Mouse (Mus musculus): ENCODE data around the gene Trim69. TPM values are rescaled to one million over a fixed set of nuclear protein-coding genes. Genes with fewer than 3 reads are reported as not detected.

Gene Trim69
- not detected in 2 replicates for polyA plus RNA-seq (2012)

DNA sequence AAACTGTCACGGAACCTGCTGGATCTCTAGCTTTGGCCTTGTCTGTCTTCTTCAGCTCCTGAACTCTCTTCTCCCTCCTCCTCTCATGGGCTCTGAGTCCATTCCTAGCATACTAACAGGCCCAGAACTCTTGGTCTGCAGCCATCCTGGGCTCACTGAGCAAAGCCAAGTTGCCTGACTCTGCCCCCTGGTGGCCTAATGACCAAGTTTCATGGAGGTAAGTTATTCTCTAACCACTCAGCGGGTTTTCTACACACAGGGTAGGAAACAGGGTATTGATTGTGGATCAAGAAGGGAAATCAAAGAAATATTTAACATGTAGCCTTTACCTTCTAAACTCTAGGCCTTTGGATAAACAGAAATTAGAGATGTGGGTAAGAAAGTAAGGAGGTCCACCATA lies at the start of gene Trim69:
Gene Trim69, plus strand, starts transcription at position 21 of the 400 bp plus-strand sequence.
- Histone ChIP-seq H3K4me3 (replicated peaks) (no peak within 1 kb of the TSS), H3K27me3 (ENCODE audit: control insufficient read depth) (no peaks in the 10 kb centered on the region), H3K36me3 (ENCODE audit: control insufficient read depth) (no peaks in the 10 kb centered on the region), H3K9me3 (ENCODE audit: control insufficient read depth, low read length) (no peaks in the 10 kb centered on the region), H3K4me1 (ENCODE audit: control insufficient read depth) (no peaks in the 10 kb centered on the region; the same call in 1 of the 2 replicates)
- TF ChIP-seq GATA1 (IDR thresholded peaks at IDR 0.05; ENCODE audit: low read length) (no peak), TAL1 (IDR thresholded peaks at IDR 0.05; ENCODE audit: low read length) (no peak)

DNA sequence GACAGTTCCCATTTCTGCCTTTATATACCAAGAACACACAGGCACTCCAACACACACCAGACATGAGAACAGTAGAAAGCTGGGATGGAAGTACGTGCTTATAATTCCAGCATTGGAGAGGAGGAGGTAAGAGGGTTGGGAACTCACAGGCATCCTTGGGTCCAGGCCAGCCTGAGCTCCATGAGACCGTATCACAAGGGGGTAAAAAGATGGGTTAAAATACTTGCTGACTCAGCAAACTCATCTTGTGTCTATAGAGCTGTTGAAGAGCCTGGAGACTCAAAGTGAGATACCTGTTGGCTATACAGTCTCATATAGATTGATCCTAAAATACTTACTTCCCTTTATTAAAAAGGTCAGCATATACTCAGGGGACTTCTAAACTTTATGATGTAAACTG lies 43.6 kb upstream of the Trim69 start:
- no peaks in the 10 kb centered on the region for H3K9me3 ChIP-seq (ENCODE audit: control insufficient read depth, low read length)
- TF ChIP-seq TAL1 (IDR thresholded peaks at IDR 0.05; ENCODE audit: low read length): no peak
- no peak for TF ChIP-seq GATA1 (IDR thresholded peaks at IDR 0.05; ENCODE audit: low read length)
- H3K27me3 ChIP-seq (ENCODE audit: control insufficient read depth): no peaks in the 10 kb centered on the region
- peaks cover 6% of the 10 kb centered on the region for H3K36me3 ChIP-seq (ENCODE audit: control insufficient read depth)
- H3K4me1 ChIP-seq (ENCODE audit: control insufficient read depth): peaks cover 30% of the 10 kb centered on the region
- peak overlapping the region; percentile 100 for H3K4me3 ChIP-seq (replicated peaks)

DNA sequence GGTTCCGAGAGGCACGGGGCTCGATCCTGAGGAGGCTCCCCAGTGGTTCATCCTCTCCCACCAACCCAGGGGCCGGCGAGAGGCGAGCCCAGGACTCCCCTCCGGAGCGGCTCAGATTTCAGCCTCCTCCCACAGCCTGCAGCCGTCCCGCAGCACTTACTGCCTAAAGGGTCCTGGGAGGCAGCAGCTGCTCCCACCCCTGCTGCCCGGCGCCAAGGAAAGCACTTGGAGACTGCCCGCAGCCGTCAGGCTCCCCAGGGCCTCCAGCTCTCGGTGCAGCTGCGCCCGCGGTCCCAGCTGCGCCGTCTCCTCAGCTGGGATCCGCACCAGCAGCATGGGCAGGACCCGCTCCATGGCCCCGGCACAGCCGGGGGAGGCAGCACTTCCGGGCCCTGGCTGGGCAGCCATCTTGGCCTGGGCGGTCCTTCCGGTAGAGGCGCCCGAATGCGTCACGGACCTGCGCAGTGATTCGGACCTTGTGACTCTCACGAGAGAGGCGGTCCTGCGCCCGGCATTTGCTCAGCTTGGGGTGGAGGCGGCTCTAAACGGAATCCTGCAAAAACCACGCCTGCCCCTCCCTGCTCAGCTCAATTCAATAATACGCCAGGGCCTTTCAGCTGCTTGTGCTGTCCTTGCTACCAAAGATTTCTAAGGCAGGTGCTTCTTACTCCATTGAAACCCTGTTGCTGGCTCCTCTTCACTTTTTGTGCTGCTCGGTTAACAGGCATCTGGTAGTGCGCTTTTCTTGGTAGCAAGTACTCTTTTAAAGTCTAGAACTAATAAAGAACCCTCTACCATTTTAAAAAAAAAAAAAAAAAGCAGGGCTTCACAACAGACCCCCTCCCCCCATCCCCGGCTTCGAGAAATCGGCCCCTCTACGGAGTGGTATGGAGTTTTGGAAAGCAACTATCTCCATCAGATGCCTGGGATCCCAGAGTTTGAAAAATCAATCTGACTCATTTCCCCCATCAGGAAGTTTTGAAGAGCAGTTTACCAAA lies 42.2 kb upstream of the Trim69 start, which contains the start of gene Spg11:
Gene Spg11, minus strand, starts transcription at position 426 of the 998 bp plus-strand sequence.
- peak within 1 kb of the TSS; percentile 100 for H3K4me3 ChIP-seq (replicated peaks)
- no peaks in the 10 kb centered on the region for H3K27me3 ChIP-seq (ENCODE audit: control insufficient read depth)

DNA sequence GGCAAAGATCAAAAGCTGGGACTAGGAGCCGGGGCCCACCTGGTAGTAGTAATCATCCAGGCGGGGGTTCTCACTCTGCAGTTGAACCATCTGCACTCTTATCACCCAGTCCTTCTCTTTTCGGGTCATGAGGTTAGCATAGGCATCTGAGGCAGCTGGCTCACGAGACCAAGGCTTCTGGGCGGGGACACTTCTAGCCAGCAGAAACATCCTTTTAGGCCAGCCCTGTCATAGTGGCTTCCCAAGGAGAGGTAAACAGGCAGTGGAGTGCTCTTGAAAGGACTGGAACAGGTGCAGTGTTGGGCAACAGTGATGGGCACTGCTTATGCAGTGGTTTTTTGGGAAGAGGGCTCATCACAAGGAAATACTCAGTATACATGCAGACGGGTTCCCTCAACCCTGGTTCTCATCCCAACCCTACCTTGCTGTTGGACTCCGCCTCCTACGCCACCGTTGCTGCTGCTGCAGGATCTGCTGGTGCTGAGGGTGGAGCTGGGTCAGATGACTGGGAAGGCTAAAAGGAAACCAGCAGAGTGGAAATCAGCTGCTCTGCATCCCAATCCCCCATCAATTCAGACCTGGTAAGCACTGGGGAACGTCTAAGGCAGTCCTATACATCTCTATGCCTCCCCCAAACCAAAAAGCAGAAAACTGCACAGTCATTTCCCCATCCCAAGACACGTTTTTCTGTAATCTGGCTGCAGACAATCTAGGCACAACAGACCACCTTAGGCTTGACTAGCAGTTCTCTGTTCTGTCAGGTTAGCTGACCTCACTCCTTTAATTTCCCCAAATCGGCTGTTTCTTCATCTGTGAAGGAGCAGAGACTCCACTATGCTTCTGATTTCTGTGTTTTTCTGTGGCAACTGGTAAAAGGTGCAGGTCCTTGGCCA lies 34.6 kb upstream of the Trim69 start:
- TF ChIP-seq GATA1 (IDR thresholded peaks at IDR 0.05; ENCODE audit: low read length): peak; percentile 16; the same call in 1 of the 2 replicates
- TF ChIP-seq TAL1 (IDR thresholded peaks at IDR 0.05; ENCODE audit: low read length): no peak
- Histone ChIP-seq H3K27me3 (ENCODE audit: control insufficient read depth) (no peaks in the 10 kb centered on the region), H3K9me3 (ENCODE audit: control insufficient read depth, low read length) (no peaks in the 10 kb centered on the region), H3K4me1 (ENCODE audit: control insufficient read depth) (peaks cover 60% of the 10 kb centered on the region), H3K36me3 (ENCODE audit: control insufficient read depth) (no peaks in the 10 kb centered on the region), H3K4me3 (replicated peaks) (no peak overlapping the region)

More for the DNA sequence above, 42.2 kb upstream of the Trim69 start, which contains the start of gene Spg11:
- no peak for TF ChIP-seq GATA1 (IDR thresholded peaks at IDR 0.05; ENCODE audit: low read length)
- no peak for TF ChIP-seq TAL1 (IDR thresholded peaks at IDR 0.05; ENCODE audit: low read length)
- Histone ChIP-seq H3K36me3 (ENCODE audit: control insufficient read depth) (peaks cover 3% of the 10 kb centered on the region), H3K4me1 (ENCODE audit: control insufficient read depth) (peaks cover 32% of the 10 kb centered on the region), H3K9me3 (ENCODE audit: control insufficient read depth, low read length) (no peaks in the 10 kb centered on the region)

DNA sequence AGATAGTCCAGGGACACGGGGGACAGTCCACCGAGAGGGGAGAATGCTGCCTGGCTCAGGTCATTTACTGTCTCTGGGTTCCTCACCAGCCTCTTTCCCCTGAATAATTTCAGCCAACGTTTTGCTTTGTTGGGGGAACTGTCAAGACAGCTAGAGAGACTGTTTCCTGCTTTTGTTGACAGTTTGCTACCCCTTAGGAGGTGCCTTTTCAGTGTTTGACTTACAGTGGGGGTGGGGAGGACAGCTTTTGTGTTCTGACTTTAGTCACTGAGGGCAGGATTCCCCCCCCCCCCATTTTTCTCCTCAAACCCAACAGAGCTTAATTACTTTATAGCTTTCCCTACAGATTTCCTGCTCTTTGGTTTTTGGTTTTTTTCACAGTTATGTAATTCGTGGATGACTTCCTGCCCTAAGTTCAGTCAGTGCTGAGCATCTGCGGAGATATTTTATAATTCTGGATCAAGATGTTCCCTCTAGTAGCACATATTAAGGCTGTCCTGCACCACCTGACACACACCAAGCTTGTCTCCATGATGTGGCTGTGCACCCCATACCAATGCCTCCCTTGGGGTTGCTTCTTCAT lies 33.6 kb upstream of the Trim69 start:
- Histone ChIP-seq H3K36me3 (ENCODE audit: control insufficient read depth) (no peaks in the 10 kb centered on the region), H3K4me1 (ENCODE audit: control insufficient read depth) (peaks cover 56% of the 10 kb centered on the region), H3K9me3 (ENCODE audit: control insufficient read depth, low read length) (no peaks in the 10 kb centered on the region), H3K4me3 (replicated peaks) (no peak overlapping the region), H3K27me3 (ENCODE audit: control insufficient read depth) (no peaks in the 10 kb centered on the region)
- TF ChIP-seq GATA1 (IDR thresholded peaks at IDR 0.05; ENCODE audit: low read length): no peak
- no peak for TF ChIP-seq TAL1 (IDR thresholded peaks at IDR 0.05; ENCODE audit: low read length)

DNA sequence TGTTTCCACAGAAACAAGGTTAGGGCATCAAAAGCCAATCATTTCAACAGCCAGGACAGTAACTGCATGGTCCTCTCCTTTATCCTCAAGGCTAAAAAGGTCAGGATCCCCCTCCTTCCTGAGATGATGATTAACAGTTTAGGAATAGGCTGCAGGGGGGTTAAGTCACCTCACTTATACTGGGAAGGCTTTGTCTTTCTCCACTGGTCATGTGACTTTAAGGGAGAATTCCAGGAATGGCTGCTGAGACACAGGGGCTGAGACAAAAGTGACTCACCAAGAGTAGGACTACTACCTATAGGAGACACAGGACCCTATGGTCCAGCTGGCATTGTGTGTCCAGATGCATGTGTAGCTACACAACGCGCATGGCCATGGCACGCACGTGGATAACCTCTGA lies 32.9 kb upstream of the Trim69 start:
- no peaks in the 10 kb centered on the region for H3K27me3 ChIP-seq (ENCODE audit: control insufficient read depth)

DNA sequence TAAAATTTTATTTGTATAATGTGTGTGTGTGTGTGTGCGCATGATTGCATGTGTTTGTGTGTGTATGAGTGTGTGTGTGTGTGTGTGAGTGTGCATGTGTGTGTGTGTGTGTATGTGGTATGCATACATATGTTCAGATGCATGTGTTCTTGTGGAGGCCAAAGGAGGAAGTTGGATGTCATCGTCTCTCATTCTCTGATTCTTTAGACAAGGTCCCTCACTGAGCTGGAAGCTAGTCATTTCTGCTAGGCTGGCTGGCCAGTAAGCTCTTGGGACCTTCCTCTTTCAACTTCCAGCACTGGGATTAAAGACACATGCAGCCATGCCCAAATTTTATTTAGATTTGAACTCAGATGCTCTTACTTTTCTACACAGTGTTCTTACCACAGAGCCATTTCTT lies 28.4 kb upstream of the Trim69 start:
- Histone ChIP-seq H3K27me3 (ENCODE audit: control insufficient read depth) (no peaks in the 10 kb centered on the region), H3K4me3 (replicated peaks) (no peak overlapping the region), H3K36me3 (ENCODE audit: control insufficient read depth) (no peaks in the 10 kb centered on the region), H3K9me3 (ENCODE audit: control insufficient read depth, low read length) (no peaks in the 10 kb centered on the region), H3K4me1 (ENCODE audit: control insufficient read depth) (peaks cover 43% of the 10 kb centered on the region)
- TF ChIP-seq GATA1 (IDR thresholded peaks at IDR 0.05; ENCODE audit: low read length) (no peak), TAL1 (IDR thresholded peaks at IDR 0.05; ENCODE audit: low read length) (no peak)

More for the DNA sequence above, 32.9 kb upstream of the Trim69 start:
- no peak overlapping the region for H3K4me3 ChIP-seq (replicated peaks)
- H3K36me3 ChIP-seq (ENCODE audit: control insufficient read depth): no peaks in the 10 kb centered on the region
- H3K9me3 ChIP-seq (ENCODE audit: control insufficient read depth, low read length): no peaks in the 10 kb centered on the region
- H3K4me1 ChIP-seq (ENCODE audit: control insufficient read depth): peaks cover 56% of the 10 kb centered on the region
- TF ChIP-seq GATA1 (IDR thresholded peaks at IDR 0.05; ENCODE audit: low read length) (no peak), TAL1 (IDR thresholded peaks at IDR 0.05; ENCODE audit: low read length) (no peak)

DNA sequence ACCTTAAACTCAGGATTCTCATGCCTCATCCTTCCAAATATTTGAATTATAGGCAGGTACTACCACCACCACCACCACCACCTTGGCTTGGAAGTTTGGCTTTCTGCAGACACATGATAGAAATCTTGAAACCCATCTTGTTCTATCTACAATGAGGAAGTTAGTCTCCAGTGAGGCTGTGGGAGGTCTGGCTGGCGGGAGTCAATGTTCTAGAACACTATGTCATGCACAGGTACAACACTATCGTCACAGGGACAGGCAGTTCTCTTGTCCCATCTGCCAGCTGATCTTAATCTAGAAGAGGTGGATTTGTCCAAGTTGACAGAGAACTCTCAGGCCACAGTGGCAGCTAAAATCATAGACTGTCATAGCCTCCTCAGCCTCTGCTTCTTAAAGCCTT lies 27.9 kb upstream of the Trim69 start:
- Histone ChIP-seq H3K9me3 (ENCODE audit: control insufficient read depth, low read length) (no peaks in the 10 kb centered on the region), H3K36me3 (ENCODE audit: control insufficient read depth) (no peaks in the 10 kb centered on the region), H3K4me3 (replicated peaks) (no peak overlapping the region), H3K27me3 (ENCODE audit: control insufficient read depth) (no peaks in the 10 kb centered on the region), H3K4me1 (ENCODE audit: control insufficient read depth) (peaks cover 43% of the 10 kb centered on the region)
- no peak for TF ChIP-seq GATA1 (IDR thresholded peaks at IDR 0.05; ENCODE audit: low read length)
- TF ChIP-seq TAL1 (IDR thresholded peaks at IDR 0.05; ENCODE audit: low read length): no peak
